Comparison of ENCODE assay signal across 29 mouse cellular contexts in genomic region chr7:19146793-19147192, GRCm38 (mm10). TPM values are rescaled to one million over a fixed set of nuclear protein-coding genes. Genes with fewer than 3 reads are reported as not detected.
A peak's percentile ranks its signal among the peaks of the same experiment; 100 is the strongest.
DNase-seq lines count a peak whose midpoint lies in the region; ATAC-seq and TF ChIP-seq lines count a peak whose summit lies in the region.
"Had no signal": no experiment of that assay in that cellular context is flagged by ENCODE, and none has a peak within 500 bp of the region (broad histone marks: within the 10 kb centered on the region; RNA-seq: fewer than 3 reads in every experiment).

No protein-coding gene starts in this region.

- no peak overlapping the region for H3K4me2 ChIP-seq in midbrain, embryonic 12.5 days (replicated peaks)
- no peak overlapping the region for H3K4me2 ChIP-seq in midbrain, embryonic 16.5 days (ENCODE audit: low read length)
- H3K4me2 ChIP-seq: forebrain, embryonic 12.5 days; forebrain, embryonic 15.5 days had no signal

- DNase-seq in heart, adult 11 months, result peak; percentile 91
- DNase-seq in heart, postnatal 14 days, result no peak
- no peak for DNase-seq in testis, postnatal 10 days (ENCODE audit: low spot score)
- DNase-seq: adrenal gland, adult 2 months; adrenal gland, postnatal 14 days; cerebellum, adult 18-20 months; cerebellum, adult 9-10 months; cerebellum, postnatal 25 days; gastrocnemius, postnatal 25 days; heart, adult 2 months had no signal

- H3K4me3 ChIP-seq in midbrain, embryonic 12.5 days, result no peak overlapping the region
- no peak overlapping the region for H3K4me3 ChIP-seq in midbrain, embryonic 16.5 days (ENCODE audit: low read depth, low read length)
- H3K4me3 ChIP-seq in testis, adult 2 months (ENCODE audit: control insufficient read depth, low read depth, low read length), result peak overlapping the region; percentile 73
- H3K4me3 ChIP-seq: embryonic facial prominence, embryonic 10.5 days; embryonic facial prominence, embryonic 13.5 days; erythroblast, embryonic 14.5 days; forebrain, embryonic 12.5 days; forebrain, embryonic 15.5 days; heart, adult 2 months; heart, embryonic 10.5 days; heart, embryonic 13.5 days; hindbrain, embryonic 13.5 days had no signal

- no peaks in the 10 kb centered on the region for H3K27me3 ChIP-seq in midbrain, embryonic 12.5 days
- no peaks in the 10 kb centered on the region for H3K27me3 ChIP-seq in midbrain, embryonic 16.5 days (ENCODE audit: control insufficient read depth, insufficient read depth, low read depth, low read length)
- H3K27me3 ChIP-seq in testis, adult 2 months (ENCODE audit: control insufficient read depth, insufficient read depth, low read length), result no peaks in the 10 kb centered on the region
- H3K27me3 ChIP-seq: embryonic facial prominence, embryonic 13.5 days; forebrain, embryonic 12.5 days; forebrain, embryonic 15.5 days; heart, embryonic 13.5 days; hindbrain, embryonic 13.5 days had no signal

- H3K9me3 ChIP-seq in midbrain, embryonic 12.5 days, result no peaks in the 10 kb centered on the region
- H3K9me3 ChIP-seq in midbrain, embryonic 16.5 days (replicated peaks; ENCODE audit: control insufficient read depth, low read length, poor library complexity, severe bottlenecking), result no peaks in the 10 kb centered on the region
- H3K9me3 ChIP-seq: embryonic facial prominence, embryonic 10.5 days; embryonic facial prominence, embryonic 13.5 days; forebrain, embryonic 12.5 days; forebrain, embryonic 15.5 days; heart, embryonic 10.5 days; heart, embryonic 13.5 days; hindbrain, embryonic 13.5 days had no signal

- H3K4me1 ChIP-seq in midbrain, embryonic 12.5 days, result peaks cover 28% of the 10 kb centered on the region
- peaks cover 18% of the 10 kb centered on the region for H3K4me1 ChIP-seq in midbrain, embryonic 16.5 days (ENCODE audit: control insufficient read depth, insufficient read depth, low read length)
- H3K4me1 ChIP-seq in testis, adult 2 months (ENCODE audit: control insufficient read depth, insufficient read depth, low read length), result peaks cover 6% of the 10 kb centered on the region

- TF ChIP-seq CTCF in testis, adult 2 months (IDR thresholded peaks at IDR 0.05; ENCODE audit: control insufficient read depth, insufficient read depth, insufficient replicate concordance, low read depth, low read length), result no peak

- no peak for ATAC-seq in midbrain, embryonic 12.5 days (ENCODE audit: low FRiP score, low read depth)
- ATAC-seq in midbrain, embryonic 16.5 days, result no peak
- ATAC-seq: CD4-positive, CD25-positive, alpha-beta regulatory T cell, adult 4 months; forebrain, embryonic 15.5 days; hindbrain, embryonic 16.5 days; inflammation-experienced regulatory T-cells, adult 6 months had no signal

- peak overlapping the region; percentile 20; the same call in 1 of the 2 replicates for H3K9ac ChIP-seq in midbrain, embryonic 12.5 days (replicated peaks)
- no peak overlapping the region for H3K9ac ChIP-seq in midbrain, embryonic 16.5 days (ENCODE audit: low read depth, low read length)
- H3K9ac ChIP-seq: embryonic facial prominence, embryonic 13.5 days; forebrain, embryonic 12.5 days; forebrain, embryonic 15.5 days; heart, embryonic 13.5 days had no signal

- no peak for TF ChIP-seq POLR2A in testis, adult 2 months (IDR thresholded peaks at IDR 0.05; ENCODE audit: control insufficient read depth, low read depth, low read length)

- 89% methylated on average over 10 of the region's 10 CpGs for WGBS in midbrain, embryonic 12.5 days
- 92% methylated on average over 10 of the region's 10 CpGs for WGBS in midbrain, embryonic 16.5 days

- H3K36me3 ChIP-seq in midbrain, embryonic 12.5 days, result peaks cover 21% of the 10 kb centered on the region
- peaks cover 5% of the 10 kb centered on the region for H3K36me3 ChIP-seq in midbrain, embryonic 16.5 days (ENCODE audit: control insufficient read depth, insufficient read depth, low read length)
- no peaks in the 10 kb centered on the region for H3K36me3 ChIP-seq in testis, adult 2 months (ENCODE audit: control insufficient read depth, insufficient read depth, low read length)

- H3K27ac ChIP-seq in midbrain, embryonic 12.5 days (replicated peaks), result no peak overlapping the region
- H3K27ac ChIP-seq in midbrain, embryonic 16.5 days (ENCODE audit: low read length), result no peak overlapping the region
- H3K27ac ChIP-seq in testis, adult 2 months (ENCODE audit: control insufficient read depth, insufficient read depth, low read depth, low read length), result no peak overlapping the region
- H3K27ac ChIP-seq: embryonic facial prominence, embryonic 10.5 days; embryonic facial prominence, embryonic 13.5 days; forebrain, embryonic 12.5 days; forebrain, embryonic 15.5 days; heart, adult 2 months; heart, embryonic 10.5 days; heart, embryonic 13.5 days; hindbrain, embryonic 13.5 days had no signal

- intact Hi-C loops in heart, postnatal 14 days (cut with DNase I), result loop anchor here (1.0 kb wide), 1 partner anchor 46 kb away; no protein-coding TSS in a partner anchor

RNA-seq across cellular contexts. Expression of gene Qpctl, which starts 2.3 kb away (rescaled TPM):
- 1 to 10 TPM; 5.9 to 6.1 TPM for total RNA-seq in heart, postnatal 14 days (2021)
- 21.0 and 22.0 TPM in 2 replicates for polyA plus RNA-seq in midbrain, embryonic 12.5 days (2016; fragmentation: Nextera tagmentation; extraction: Ambion mirVana)
- polyA plus RNA-seq in midbrain, embryonic 16.5 days (2015; fragmentation: Nextera tagmentation; extraction: Ambion mirVana), result 24.9 and 28.8 TPM in 2 replicates
- polyA plus RNA-seq in testis, adult 2 months (2012; rRNA removed), result 12.7 and 13.5 TPM in 2 replicates

RNA-seq across cellular contexts. Expression of gene Snrpd2, which starts 2.7 kb away (rescaled TPM):
- total RNA-seq in heart, postnatal 14 days (2021), result 10 to 100 TPM; 62.8 to 70.8 TPM
- 136 and 139 TPM in 2 replicates for polyA plus RNA-seq in midbrain, embryonic 12.5 days (2016; fragmentation: Nextera tagmentation; extraction: Ambion mirVana)
- 105 TPM in 2 replicates for polyA plus RNA-seq in midbrain, embryonic 16.5 days (2015; fragmentation: Nextera tagmentation; extraction: Ambion mirVana)
- polyA plus RNA-seq in testis, adult 2 months (2012; rRNA removed), result 135 and 140 TPM in 2 replicates

RNA-seq across cellular contexts. Expression of gene Gipr, which starts 19.1 kb away (rescaled TPM):
- under 1 TPM; 0.37 to 0.55 TPM for total RNA-seq in heart, postnatal 14 days (2021)
- 2.1 and 3.4 TPM in 2 replicates for polyA plus RNA-seq in midbrain, embryonic 12.5 days (2016; fragmentation: Nextera tagmentation; extraction: Ambion mirVana)
- 4.0 and 4.8 TPM in 2 replicates for polyA plus RNA-seq in midbrain, embryonic 16.5 days (2015; fragmentation: Nextera tagmentation; extraction: Ambion mirVana)
- 20.9 and 24.3 TPM in 2 replicates for polyA plus RNA-seq in testis, adult 2 months (2012; rRNA removed)
- total RNA-seq: gastrocnemius, postnatal 25 days; hematopoietic stem cell, adult 5-6 weeks had no signal
- polyA plus RNA-seq: CD4-positive, CD25-positive, alpha-beta regulatory T cell, adult 4 months; erythroblast, embryonic 14.5 days; inflammation-experienced regulatory T-cells, adult 6 months had no signal

RNA-seq across cellular contexts. Expression of gene Fbxo46, which starts 27.1 kb away (rescaled TPM):
- 1 to 10 TPM; 5.7 to 6.6 TPM for total RNA-seq in heart, postnatal 14 days (2021)
- 20.6 and 21.9 TPM in 2 replicates for polyA plus RNA-seq in midbrain, embryonic 12.5 days (2016; fragmentation: Nextera tagmentation; extraction: Ambion mirVana)
- polyA plus RNA-seq in midbrain, embryonic 16.5 days (2015; fragmentation: Nextera tagmentation; extraction: Ambion mirVana), result 18.2 and 21.1 TPM in 2 replicates
- polyA plus RNA-seq in testis, adult 2 months (2012; rRNA removed), result 49.3 and 59.7 TPM in 2 replicates

RNA-seq across cellular contexts. Expression of gene Gm4969, which starts 28.6 kb away (rescaled TPM):
- total RNA-seq in heart, postnatal 14 days (2021), result under 1 TPM in 1 of 2 experiments, not detected in 1; 0.12 TPM
- polyA plus RNA-seq in midbrain, embryonic 12.5 days (2016; fragmentation: Nextera tagmentation; extraction: Ambion mirVana), result 1.1 and 1.3 TPM in 2 replicates
- 8.2 and 9.5 TPM in 2 replicates for polyA plus RNA-seq in midbrain, embryonic 16.5 days (2015; fragmentation: Nextera tagmentation; extraction: Ambion mirVana)
- 13.2 and 16.4 TPM in 2 replicates for polyA plus RNA-seq in testis, adult 2 months (2012; rRNA removed)
- total RNA-seq: adrenal gland, adult 2 months; gastrocnemius, adult 8-10 months; gastrocnemius, postnatal 25 days; heart, adult 2 months; heart, postnatal 25 days; MEL had no signal
- polyA plus RNA-seq: C2C12; CD4-positive, CD25-positive, alpha-beta regulatory T cell, adult 4 months; erythroblast, embryonic 14.5 days; heart, adult 2 months had no signal
